Mouse (Mus musculus): ENCODE measurements around the gene Hcrt. TPM values are rescaled to one million over a fixed set of nuclear protein-coding genes. Genes with fewer than 3 reads are reported as not detected.
A peak's percentile ranks its signal among the peaks of the same experiment; 100 is the strongest.

The Hcrt gene
- polyA plus RNA-seq, 1 experiment from 2014 or later: 0.38 TPM

DNA sequence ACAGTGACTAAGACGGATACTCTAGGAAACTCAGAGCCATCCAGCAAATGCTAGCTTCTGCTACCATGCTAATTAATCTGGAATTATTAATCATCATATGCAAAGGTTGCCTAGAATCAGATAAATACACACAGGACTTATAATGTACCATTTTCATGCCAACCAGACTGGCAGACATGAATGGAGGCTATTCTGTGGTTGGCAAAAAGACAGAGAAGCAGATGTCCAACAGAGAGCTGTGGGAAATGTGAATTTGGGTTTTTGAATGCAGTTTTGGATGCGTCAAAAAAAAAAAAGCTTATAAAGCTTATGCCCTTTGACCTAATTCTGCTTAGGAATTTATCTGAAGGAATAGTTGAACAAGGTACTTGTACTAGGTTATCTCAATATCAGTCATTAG, 23.0 kb upstream of the Hcrt start:
- ATAC-seq (ENCODE audit: low FRiP score, low read depth): no peak
- WGBS: 82% methylated on average over 2 of the region's 2 CpGs
- H3K36me3 ChIP-seq: peaks cover 57% of the 10 kb centered on the region
- no peak overlapping the region for H3K4me2 ChIP-seq
- no peak overlapping the region for H3K27ac ChIP-seq (replicated peaks)
- no peaks in the 10 kb centered on the region for H3K4me1 ChIP-seq (replicated peaks)
- H3K9me3 ChIP-seq: no peaks in the 10 kb centered on the region
- no peak overlapping the region for H3K9ac ChIP-seq
- H3K4me3 ChIP-seq: no peak overlapping the region
- no peaks in the 10 kb centered on the region for H3K27me3 ChIP-seq

DNA sequence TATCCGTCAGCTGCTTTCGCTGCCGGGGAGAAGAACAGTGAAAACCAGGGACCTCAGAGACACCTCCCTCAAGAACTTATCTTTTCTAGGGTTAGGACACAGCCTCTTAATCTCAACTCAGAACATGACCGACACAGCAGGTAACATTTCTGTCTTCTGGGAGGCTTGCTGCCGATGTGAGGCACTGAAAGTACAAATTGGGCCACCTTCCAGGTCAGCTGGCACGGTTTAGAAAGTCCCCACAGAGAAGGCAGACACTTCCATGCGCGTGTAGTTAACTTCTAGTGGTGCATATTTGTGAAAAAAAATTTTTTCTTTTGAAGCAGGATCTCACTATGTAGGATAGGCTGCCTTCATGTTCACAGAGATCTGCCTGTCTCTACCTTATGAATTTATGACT, 21.6 kb upstream of the Hcrt start:
- Histone ChIP-seq H3K9me3 (no peaks in the 10 kb centered on the region), H3K4me3 (no peak overlapping the region), H3K27ac (replicated peaks) (no peak overlapping the region), H3K36me3 (peaks cover 59% of the 10 kb centered on the region), H3K9ac (no peak overlapping the region), H3K4me2 (no peak overlapping the region), H3K27me3 (no peaks in the 10 kb centered on the region), H3K4me1 (replicated peaks) (no peaks in the 10 kb centered on the region)
- WGBS: 83% methylated on average over 8 of the region's 8 CpGs
- ATAC-seq (ENCODE audit: low FRiP score, low read depth): no peak

DNA sequence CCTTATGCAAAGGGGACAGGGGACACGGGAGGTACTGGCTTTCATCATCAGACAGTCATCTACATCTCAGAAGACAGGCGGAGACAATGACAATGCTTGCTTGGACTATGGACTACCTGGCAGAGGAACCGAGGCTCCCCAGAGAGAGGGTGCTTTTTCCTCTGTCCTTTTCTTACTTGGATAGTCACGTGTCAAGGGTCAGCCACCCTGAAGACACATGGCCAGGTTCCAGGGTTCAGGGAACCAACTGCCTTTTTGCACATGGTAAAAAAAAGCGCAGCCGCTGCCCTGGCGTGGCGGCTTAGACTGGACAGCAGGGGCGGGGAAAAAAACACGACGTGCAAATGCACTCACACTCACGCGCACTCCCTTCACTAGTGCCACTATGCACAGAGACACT, 19.8 kb upstream of the Hcrt start:
- H3K27ac ChIP-seq (replicated peaks): no peak overlapping the region
- WGBS: 88% methylated on average over 13 of the region's 13 CpGs
- H3K4me2 ChIP-seq: no peak overlapping the region
- no peaks in the 10 kb centered on the region for H3K9me3 ChIP-seq
- no peak overlapping the region for H3K9ac ChIP-seq
- H3K27me3 ChIP-seq: no peaks in the 10 kb centered on the region
- no peaks in the 10 kb centered on the region for H3K4me1 ChIP-seq (replicated peaks)
- ATAC-seq (ENCODE audit: low FRiP score, low read depth): no peak
- peaks cover 53% of the 10 kb centered on the region for H3K36me3 ChIP-seq
- no peak overlapping the region for H3K4me3 ChIP-seq

DNA sequence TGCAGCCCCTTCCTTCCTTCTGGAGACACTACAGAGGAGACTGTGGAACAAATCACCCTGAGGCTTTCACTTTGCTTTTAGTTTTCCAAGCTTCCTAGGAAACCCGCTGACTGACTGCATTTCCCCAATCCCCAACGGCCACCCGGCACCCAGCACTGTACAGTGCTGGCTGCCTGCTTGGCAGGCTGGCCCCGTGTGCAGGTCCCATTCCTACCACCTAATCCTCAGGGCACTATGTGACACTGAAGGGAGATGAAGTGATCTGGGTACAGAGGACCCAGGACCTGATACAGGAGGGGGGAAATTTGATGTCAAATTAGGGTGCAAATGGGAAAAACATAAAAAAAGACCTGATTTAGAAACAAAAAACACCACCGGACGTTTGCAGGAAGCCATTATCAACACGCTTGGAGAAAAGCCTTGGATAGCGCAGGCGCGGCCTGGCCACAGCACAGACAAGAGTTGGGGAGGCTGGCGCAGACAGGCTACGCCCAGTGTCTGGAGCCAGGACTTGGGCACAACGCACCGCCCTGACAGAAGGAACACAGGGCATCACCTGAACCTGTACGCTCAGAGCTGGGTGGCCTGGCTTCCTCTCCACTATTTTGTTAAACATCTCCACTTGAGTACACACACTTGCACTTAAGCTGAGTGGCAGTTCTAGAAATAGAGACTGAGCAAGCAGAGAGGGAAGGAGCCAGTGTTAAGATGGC, 19.2 kb upstream of the Hcrt start:
- H3K27me3 ChIP-seq: no peaks in the 10 kb centered on the region
- no peaks in the 10 kb centered on the region for H3K4me1 ChIP-seq (replicated peaks)
- no peak overlapping the region for H3K27ac ChIP-seq (replicated peaks)
- H3K36me3 ChIP-seq: peaks cover 46% of the 10 kb centered on the region
- no peaks in the 10 kb centered on the region for H3K9me3 ChIP-seq
- H3K9ac ChIP-seq: no peak overlapping the region
- H3K4me2 ChIP-seq: no peak overlapping the region
- WGBS: 90% methylated on average over 15 of the region's 15 CpGs
- no peak overlapping the region for H3K4me3 ChIP-seq
- no peak for ATAC-seq (ENCODE audit: low FRiP score, low read depth)

DNA sequence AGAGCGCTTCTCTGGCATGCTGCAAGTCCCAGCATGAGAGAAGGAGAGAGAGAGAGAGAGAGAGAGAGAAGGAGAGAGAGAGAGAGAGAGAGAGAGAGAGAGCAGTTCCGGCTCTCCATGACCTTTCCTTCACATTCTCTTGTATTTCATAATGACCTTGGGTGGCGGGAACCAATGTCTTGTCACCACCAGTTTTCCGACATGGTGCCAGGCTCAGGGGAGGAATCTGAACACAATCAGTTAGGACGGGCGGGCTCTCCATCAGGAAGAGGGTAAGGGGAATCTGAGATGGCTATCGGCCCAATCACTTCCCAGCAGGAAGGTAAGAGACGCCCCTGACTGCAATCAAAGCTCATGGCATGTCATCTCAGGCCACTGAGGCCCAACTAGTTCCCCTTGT, 17.5 kb upstream of the Hcrt start:
- no peak for ATAC-seq (ENCODE audit: low FRiP score, low read depth)
- no peak overlapping the region for H3K4me2 ChIP-seq
- WGBS: 82% methylated on average over 8 of the region's 8 CpGs
- no peaks in the 10 kb centered on the region for H3K4me1 ChIP-seq (replicated peaks)
- H3K9ac ChIP-seq: no peak overlapping the region
- no peaks in the 10 kb centered on the region for H3K9me3 ChIP-seq
- no peaks in the 10 kb centered on the region for H3K27me3 ChIP-seq
- H3K4me3 ChIP-seq: no peak overlapping the region
- H3K36me3 ChIP-seq: peaks cover 42% of the 10 kb centered on the region
- H3K27ac ChIP-seq (replicated peaks): no peak overlapping the region

DNA sequence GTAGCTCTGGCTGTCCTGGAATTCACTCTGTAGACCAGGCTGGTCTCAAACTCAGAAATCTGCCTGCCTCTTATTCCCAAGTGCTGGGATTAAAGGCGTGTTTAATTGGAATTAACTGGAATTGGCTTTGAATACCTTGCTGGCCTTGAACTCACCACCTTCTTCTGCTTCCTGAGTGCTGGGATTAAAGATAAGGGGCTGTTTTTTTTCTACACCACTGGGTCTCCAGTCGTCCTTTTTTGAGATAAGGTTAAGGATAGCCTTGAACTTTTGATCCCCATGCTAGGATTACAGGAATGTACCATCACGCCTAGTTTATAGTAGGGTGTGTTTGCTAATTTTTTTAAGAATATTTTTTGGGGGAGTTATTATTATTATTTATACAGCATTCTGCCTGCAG, 15.3 kb upstream of the Hcrt start:
- Histone ChIP-seq H3K4me2 (no peak overlapping the region), H3K9me3 (no peaks in the 10 kb centered on the region), H3K36me3 (peaks cover 29% of the 10 kb centered on the region), H3K4me3 (no peak overlapping the region), H3K4me1 (replicated peaks) (no peaks in the 10 kb centered on the region), H3K27ac (replicated peaks) (no peak overlapping the region), H3K9ac (no peak overlapping the region), H3K27me3 (no peaks in the 10 kb centered on the region)
- no peak for ATAC-seq (ENCODE audit: low FRiP score, low read depth)
- 84% methylated on average over 3 of the region's 3 CpGs for WGBS

DNA sequence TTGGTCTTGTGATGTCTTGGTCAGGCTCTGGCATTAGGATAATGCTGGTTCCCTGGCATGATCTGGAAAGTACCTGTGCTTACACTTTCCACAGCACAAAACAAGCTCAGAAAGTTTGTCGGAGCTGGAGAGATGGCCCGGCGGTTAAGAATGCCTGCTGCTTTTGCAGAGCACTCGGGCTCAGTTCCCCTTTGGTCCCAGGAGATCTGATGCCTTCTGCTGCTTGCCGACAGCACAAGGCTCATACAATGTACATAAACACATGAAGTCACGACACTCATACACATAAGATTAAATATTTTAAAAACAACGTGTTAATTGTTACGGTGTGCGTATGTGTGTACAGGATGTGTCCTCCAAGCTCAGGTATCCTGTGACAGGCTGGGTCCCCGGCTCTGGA, 13.2 kb upstream of the Hcrt start:
- Histone ChIP-seq H3K27ac (replicated peaks) (no peak overlapping the region), H3K4me3 (no peak overlapping the region), H3K27me3 (no peaks in the 10 kb centered on the region), H3K36me3 (peaks cover 12% of the 10 kb centered on the region; the same call in 1 of the 2 replicates), H3K4me2 (no peak overlapping the region), H3K9ac (no peak overlapping the region), H3K9me3 (no peaks in the 10 kb centered on the region), H3K4me1 (replicated peaks) (no peaks in the 10 kb centered on the region; the same call in 1 of the 2 replicates)
- WGBS: 80% methylated on average over 10 of the region's 10 CpGs
- ATAC-seq (ENCODE audit: low FRiP score, low read depth): no peak

DNA sequence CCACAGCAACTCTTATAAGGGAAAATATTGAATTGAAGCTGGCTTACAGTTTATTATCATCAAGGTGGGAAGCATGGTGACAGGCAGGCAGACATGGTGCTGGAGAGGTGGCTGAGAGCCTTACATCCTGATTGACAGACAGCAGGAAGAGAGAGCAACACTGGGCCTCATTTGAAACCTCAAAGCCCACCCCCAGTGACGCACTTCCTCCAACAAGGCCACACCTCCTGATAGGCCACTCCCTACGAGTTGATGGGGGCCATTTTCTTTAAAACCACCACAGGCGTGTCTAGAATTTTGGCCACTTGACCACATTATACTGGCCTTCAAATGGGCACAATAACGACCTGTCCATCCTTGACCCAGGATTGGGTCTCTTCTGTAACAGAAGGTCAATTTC, 11.5 kb upstream of the Hcrt start:
- H3K36me3 ChIP-seq: peaks cover 3% of the 10 kb centered on the region; the same call in 1 of the 2 replicates
- no peaks in the 10 kb centered on the region for H3K9me3 ChIP-seq
- no peaks in the 10 kb centered on the region for H3K27me3 ChIP-seq
- ATAC-seq (ENCODE audit: low FRiP score, low read depth): no peak
- H3K4me1 ChIP-seq (replicated peaks): peaks cover 7% of the 10 kb centered on the region
- no peak overlapping the region for H3K27ac ChIP-seq (replicated peaks)
- H3K4me3 ChIP-seq: no peak overlapping the region
- WGBS: 82% methylated on average over 4 of the region's 4 CpGs
- no peak overlapping the region for H3K9ac ChIP-seq
- no peak overlapping the region for H3K4me2 ChIP-seq

DNA sequence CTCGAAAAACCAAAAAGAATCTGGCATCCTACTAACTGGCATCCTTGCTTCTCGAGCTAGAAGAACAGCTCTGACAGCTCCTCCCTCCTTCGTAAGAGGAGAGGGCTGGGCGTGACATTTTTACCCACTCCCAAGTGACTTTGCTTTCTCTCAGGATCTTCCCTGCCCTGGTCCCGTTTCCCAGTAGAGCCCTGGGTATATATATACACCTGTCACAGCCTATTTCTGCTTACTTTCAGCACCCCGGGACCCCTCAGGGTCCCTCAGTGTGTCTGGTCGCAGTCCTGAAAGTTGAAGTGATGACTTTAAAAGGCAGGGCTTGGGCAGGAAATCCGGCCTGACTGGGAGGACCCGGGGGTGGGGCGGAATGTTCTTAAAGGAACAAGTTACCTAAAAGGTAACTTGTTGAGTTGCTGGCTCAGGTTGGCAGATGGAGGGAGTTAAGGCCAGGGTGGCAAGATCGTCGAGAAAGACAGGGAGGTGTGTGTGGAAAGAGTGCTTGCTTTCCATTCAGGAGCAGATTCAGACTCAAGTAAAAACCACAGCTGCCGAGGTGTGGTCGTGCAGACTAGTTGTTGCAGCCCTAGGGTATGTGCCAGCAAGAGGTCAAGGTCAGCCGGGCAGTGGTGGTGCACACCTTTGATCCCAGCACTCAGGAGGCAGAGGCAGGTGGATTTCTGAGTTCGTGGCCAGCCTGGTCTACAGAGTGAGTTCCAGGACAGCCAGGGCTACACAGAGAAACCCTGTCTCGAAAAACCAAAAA, 8.1 kb upstream of the Hcrt start, which contains the start of gene Ghdc:
Gene Ghdc (minus strand): TSS at position 312 of the 763 bp plus-strand sequence.
- Histone ChIP-seq H3K9me3 (no peaks in the 10 kb centered on the region), H3K27me3 (no peaks in the 10 kb centered on the region), H3K4me1 (replicated peaks) (peaks cover 7% of the 10 kb centered on the region), H3K4me2 (peak within 1 kb of the TSS; percentile 57), H3K4me3 (peak within 1 kb of the TSS; percentile 61), H3K36me3 (no peaks in the 10 kb centered on the region), H3K9ac (peak within 1 kb of the TSS; percentile 51), H3K27ac (replicated peaks) (peak within 1 kb of the TSS; percentile 71)
- ATAC-seq (ENCODE audit: low FRiP score, low read depth): peak; percentile 71
- WGBS: 27% methylated on average over 17 of the region's 17 CpGs

DNA sequence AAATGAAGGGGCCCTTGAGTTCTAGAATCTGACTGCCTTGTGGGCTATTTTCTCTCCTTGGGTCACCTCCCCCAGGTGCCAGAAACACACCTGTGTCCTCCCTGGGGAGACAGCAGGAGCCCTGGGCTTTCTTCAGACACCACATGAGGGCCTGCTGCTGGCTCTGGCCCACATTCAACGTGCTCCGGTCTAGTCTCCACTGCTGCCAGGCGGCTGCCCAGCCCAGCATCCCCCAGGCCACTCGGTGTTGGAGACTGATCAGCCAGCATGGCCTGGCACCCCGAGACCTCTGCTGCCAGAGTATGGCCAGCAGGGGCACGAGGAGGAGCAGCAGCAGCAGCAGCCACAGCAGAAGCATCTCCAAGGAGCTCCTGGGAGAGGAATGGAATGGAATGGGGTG, 7.2 kb upstream of the Hcrt start:
- Histone ChIP-seq H3K4me1 (replicated peaks) (peaks cover 7% of the 10 kb centered on the region), H3K4me2 (peak overlapping the region; percentile 57), H3K4me3 (peak overlapping the region; percentile 61), H3K27ac (replicated peaks) (peak overlapping the region; percentile 71; the same call in 1 of the 2 replicates), H3K27me3 (no peaks in the 10 kb centered on the region), H3K36me3 (no peaks in the 10 kb centered on the region), H3K9ac (peak overlapping the region; percentile 51), H3K9me3 (no peaks in the 10 kb centered on the region)
- no peak for ATAC-seq (ENCODE audit: low FRiP score, low read depth)
- 52% methylated on average over 6 of the region's 6 CpGs for WGBS

DNA sequence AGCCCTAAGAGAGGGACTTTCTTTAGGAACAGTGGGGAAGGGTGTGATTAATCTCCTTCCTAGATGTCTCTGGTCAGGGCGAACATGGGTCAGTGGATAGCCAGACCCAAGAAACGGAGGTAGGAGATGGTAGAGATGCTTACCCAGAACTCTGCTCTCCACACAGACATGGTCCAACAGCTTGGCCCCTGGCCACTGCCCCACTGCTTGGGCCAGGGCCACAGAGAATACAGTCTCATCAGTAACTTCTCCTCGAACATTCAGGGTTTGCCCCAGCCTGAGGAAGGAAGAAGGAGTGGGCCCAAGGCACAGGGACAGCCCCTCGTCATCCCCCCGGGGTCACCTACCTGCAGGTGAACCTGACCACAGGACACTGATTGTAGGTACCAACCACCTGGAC, 5.1 kb upstream of the Hcrt start:
- ATAC-seq (ENCODE audit: low FRiP score, low read depth): no peak
- Histone ChIP-seq H3K9me3 (no peaks in the 10 kb centered on the region), H3K4me1 (replicated peaks) (peaks cover 7% of the 10 kb centered on the region), H3K36me3 (no peaks in the 10 kb centered on the region), H3K4me3 (no peak overlapping the region), H3K4me2 (no peak overlapping the region), H3K27ac (replicated peaks) (no peak overlapping the region), H3K27me3 (no peaks in the 10 kb centered on the region), H3K9ac (no peak overlapping the region)
- WGBS: 92% methylated on average over 5 of the region's 5 CpGs

DNA sequence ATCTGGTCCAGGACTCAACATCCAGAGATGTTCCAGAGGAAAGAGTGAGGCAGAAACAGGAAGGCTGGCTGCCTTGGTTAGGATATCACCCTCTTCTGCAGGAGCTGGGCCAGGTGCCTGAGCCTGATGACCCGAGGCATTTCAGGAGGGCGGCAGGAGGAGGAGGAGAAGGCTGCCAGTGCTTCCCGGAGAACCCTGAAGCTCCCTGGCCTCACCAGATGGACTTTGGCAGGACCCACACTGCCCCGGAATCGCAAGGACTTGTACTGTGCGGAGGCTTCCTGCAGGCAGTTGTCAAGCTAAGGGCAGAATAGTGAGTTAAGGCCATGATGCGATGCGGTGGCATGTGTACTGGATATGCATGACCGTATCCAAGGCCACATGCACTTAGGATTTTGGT, 4.0 kb upstream of the Hcrt start:
- Histone ChIP-seq H3K4me1 (replicated peaks) (peaks cover 15% of the 10 kb centered on the region), H3K27me3 (no peaks in the 10 kb centered on the region), H3K27ac (replicated peaks) (no peak overlapping the region), H3K4me2 (no peak overlapping the region), H3K9ac (no peak overlapping the region), H3K36me3 (no peaks in the 10 kb centered on the region), H3K4me3 (no peak overlapping the region), H3K9me3 (no peaks in the 10 kb centered on the region)
- no peak for ATAC-seq (ENCODE audit: low FRiP score, low read depth)
- WGBS: 85% methylated on average over 9 of the region's 9 CpGs

Measured in hindbrain, embryonic 15.5 days (tissue).